Mouse (Mus musculus) CH12.LX (cell line): ENCODE data around the gene Sft2d1.
A peak's percentile ranks its signal among the peaks of the same experiment; 100 is the strongest.

Experiments
- CTCF ChIP-seq, 2 experiments: IDR thresholded peaks in 1 of 2; conservative IDR thresholded peaks in 1 of 2; 2 replicates each; pipeline ENCODE4 v1.5.1; 2011 to 2012; ENCODE audit warnings: low read depth in 2 of 2, low read length in 2 of 2, improper control_type of control experiment in 1 of 2, inconsistent platforms in 1 of 2, mild to moderate bottlenecking in 1 of 2, moderate library complexity in 1 of 2
- EP300 ChIP-seq: IDR thresholded peaks from 2 replicates; pipeline ENCODE4 v1.6.1; 2011; ENCODE audit warnings: low read length, improper control_type of control experiment
- ETS1 ChIP-seq: conservative IDR thresholded peaks from 2 replicates; pipeline ENCODE4 v1.6.1; 2012; ENCODE audit warnings: low read depth, mild to moderate bottlenecking, inconsistent platforms, low read length, improper control_type of control experiment, moderate library complexity
- JUN ChIP-seq: IDR thresholded peaks from 2 replicates; pipeline ENCODE4 v1.6.1; 2011; ENCODE audit warnings: low read depth, mild to moderate bottlenecking, low read length, improper control_type of control experiment, moderate library complexity; ENCODE audit not compliant: insufficient read depth
- MAFK ChIP-seq: IDR thresholded peaks from 2 replicates; pipeline ENCODE4 v1.6.1; 2011; ENCODE audit warnings: low read length, improper control_type of control experiment; ENCODE audit not compliant: insufficient replicate concordance
- NRF1 ChIP-seq: IDR thresholded peaks from 2 replicates; pipeline ENCODE4 v1.6.1; 2014; ENCODE audit warnings: low read depth, mild to moderate bottlenecking, inconsistent platforms, low read length, improper control_type of control experiment, moderate library complexity
- POLR2A ChIP-seq: IDR thresholded peaks from 2 replicates; pipeline ENCODE4 v1.6.1; 2011; ENCODE audit warnings: low read depth, mild to moderate bottlenecking, improper control_type of control experiment, low read length
- POLR2AphosphoS2 ChIP-seq: IDR thresholded peaks from 2 replicates; pipeline ENCODE4 v1.6.1; 2011; ENCODE audit warnings: low read depth, low read length, improper control_type of control experiment
- SMC3 ChIP-seq: IDR thresholded peaks from 2 replicates; pipeline ENCODE4 v1.6.1; 2011; ENCODE audit warnings: low read depth, low read length, improper control_type of control experiment
- USF1 ChIP-seq: IDR thresholded peaks from 2 replicates; pipeline ENCODE4 v1.6.1; 2014; ENCODE audit warnings: low read depth, mild to moderate bottlenecking, inconsistent platforms, low read length, improper control_type of control experiment

DNA sequence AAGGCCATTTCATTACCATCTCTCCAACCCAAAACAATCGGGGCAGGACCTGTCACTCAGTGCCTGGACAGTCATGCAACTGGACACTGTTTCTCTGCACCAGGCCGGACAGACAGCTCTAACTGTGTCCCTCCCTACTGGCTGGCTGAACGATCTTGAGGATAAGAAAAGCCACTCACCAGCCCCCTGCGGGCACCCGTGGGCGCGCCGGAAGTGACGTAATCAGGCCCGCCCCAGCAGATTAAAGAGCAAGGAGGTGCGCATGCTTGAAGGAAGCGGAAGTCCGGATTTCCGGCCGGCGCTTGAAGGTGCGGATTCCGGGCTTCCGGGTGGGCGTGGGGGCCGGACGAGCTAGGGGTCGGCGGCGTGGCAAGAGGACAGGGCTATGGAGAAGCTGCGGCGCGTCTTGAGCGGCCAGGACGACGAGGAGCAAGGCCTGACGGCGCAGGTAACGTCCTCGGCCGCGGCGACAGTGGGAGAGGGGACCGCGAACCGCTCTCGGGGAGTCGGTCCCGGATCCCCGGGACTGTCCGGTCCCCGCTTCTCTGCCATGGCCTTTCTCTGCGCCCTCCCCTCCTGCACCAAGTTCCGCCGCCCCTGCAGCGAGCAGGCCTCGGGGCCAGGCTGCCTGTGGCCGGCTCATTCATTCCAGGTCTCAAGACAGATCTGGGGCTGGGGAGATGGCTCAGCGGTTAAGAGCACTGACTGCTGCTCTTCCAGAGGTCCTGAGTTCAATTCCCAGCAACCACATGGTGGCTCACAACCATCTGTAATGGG is at the start of gene Sft2d1:
- TF ChIP-seq SMC3 (no peak), CTCF (conservative IDR thresholded peaks at IDR 0.05 in 1 of 2, IDR thresholded peaks at IDR 0.05 in 1 of 2; ENCODE audit: low read depth in 2 of 2, low read length in 2 of 2) (no peak), MAFK (no peak), NRF1 (peak; percentile 88), POLR2AphosphoS2 (no peak), POLR2A (peak; percentile 73), ETS1 (no peak), USF1 (no peak), EP300 (no peak), JUN (no peak)
